Mouse (Mus musculus): ENCODE results near the gene Aldh3a2.
"Not testable (repeated sequence)": the region's sequence is repeated elsewhere in the genome, so short reads cannot be mapped to it uniquely, and the experiment has no call there.

Gene Aldh3a2

GRCm38 (mm10) chr11:61208316-61208715 lies 58.9 kb downstream of the Aldh3a2 start:
- DNase-seq, result no peak

DNA sequence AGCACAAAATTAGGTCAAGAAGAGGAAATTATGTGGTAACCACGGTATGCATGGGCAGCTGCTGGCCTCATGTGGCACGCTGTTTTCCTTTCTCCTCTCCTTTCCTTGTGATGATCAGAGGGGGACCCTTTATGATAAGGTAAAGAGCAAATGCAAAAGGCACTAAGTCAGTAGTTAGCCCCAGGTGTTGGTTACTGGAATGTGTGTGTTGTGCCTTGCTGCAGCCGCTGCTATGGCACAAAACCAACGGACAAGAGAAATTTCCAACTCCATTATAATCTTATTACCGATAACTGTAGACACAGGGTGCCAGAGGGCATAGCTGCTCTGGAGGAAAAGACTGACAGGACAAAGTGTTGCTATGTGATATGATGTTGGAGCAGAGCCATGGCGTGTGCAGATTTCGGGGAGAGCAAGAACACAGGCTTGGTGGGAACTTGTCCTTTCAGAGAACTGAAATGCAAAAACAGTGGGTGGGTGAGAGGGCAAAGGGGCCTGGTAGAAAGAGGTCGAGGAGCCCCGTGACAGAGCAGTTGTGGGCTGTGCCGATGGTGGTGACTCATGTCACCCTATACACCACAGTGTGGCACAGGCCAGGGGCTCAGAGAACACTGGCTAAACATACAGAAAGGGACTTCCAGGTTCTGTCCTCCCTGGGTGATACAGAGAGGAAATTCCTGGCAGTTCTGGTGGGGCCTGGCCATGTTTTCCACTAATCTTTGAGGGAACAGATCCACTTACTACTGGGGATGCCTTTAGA lies 59.6 kb downstream of the Aldh3a2 start, which contains the start of gene Aldh3a1:
Gene Aldh3a1, plus strand, starts transcription at position 51 of the 760 bp plus-strand sequence.
- no peak for DNase-seq

GRCm38 (mm10) chr11:61206136-61206535 lies 61.1 kb downstream of the Aldh3a2 start:
- no peak for DNase-seq

DNA sequence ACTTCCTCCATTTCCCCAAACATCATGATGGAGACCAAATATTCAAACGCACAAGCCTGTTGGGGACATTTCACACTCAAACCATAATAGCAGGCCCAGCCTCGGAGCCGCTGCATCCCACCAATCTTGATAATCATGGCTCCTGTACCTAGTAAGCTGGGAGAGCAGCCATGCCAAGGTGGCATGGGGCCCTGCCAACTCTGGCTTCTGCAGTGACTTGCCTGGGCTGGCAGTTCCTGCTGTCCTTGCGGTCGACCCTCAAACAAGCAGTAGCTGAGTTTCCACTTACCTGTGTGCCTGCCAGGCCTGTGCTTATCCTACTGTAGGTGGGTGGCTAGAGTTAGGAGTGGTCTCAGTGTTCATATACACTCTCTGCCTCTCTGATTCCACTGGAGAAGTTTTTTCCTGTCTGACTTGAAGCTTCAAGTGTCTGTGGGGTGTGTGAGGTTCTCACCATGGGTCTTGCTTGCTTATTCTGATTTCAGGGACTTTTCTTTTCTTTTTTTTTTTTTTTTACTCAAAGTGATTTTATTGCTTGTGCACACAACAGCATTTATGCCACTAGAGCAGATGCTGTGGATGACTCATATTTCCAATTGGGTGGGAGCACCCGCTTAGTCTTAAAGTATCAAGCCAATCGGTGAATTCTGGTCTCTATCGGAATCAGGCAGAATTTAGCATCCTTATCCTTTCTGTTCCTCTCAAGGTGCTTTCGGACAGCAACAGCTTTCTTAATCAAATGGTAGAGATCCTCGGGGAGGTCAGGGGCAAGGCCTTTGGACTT lies 61.9 kb downstream of the Aldh3a2 start:
- peak; percentile 50 to 56 for DNase-seq

DNA sequence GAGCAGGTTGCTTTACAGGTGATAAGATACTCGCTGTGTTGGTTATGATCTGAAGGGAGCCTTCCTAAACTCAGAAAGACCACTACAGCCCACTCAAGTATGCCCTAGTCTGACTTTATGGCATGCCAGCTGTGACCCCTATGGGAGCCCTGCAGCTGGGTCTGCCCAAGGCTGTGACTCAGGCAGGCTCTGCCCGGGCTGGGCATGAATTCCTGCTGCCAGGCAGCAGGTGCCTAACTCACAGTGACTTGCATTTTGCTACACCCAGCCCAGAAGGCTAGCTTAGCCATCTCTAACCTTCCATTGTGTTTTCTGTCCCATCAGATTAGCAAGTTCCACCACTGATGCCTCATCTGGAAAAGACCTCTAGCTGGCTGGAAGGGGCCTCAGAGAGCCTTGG lies 64.5 kb downstream of the Aldh3a2 start:
- no peak for DNase-seq

DNA sequence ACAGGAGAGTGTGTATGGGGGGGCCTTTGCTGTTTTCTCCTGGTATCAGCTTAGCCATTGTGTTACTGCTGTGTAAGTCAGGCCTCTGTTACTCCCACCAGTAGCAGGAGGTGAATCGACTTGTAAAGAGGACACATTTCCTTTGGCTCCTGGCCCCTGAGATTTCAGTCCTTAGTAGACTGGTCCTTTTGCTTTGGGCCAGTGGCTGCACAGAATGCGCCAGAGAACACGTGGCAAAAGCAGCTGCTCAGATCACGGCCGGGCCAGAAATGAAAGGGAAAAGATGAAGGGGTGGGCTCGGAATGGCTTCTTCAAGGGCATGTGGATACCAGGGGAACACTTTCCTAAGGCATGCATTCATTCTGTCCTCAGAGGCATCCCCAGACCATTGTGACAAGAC lies 65.1 kb downstream of the Aldh3a2 start:
- DNase-seq, result no peak

- DNase-seq, result no peak
These were observed 67.5 kb downstream of the Aldh3a2 start for GRCm38 (mm10) chr11:61199620-61200362.

DNA sequence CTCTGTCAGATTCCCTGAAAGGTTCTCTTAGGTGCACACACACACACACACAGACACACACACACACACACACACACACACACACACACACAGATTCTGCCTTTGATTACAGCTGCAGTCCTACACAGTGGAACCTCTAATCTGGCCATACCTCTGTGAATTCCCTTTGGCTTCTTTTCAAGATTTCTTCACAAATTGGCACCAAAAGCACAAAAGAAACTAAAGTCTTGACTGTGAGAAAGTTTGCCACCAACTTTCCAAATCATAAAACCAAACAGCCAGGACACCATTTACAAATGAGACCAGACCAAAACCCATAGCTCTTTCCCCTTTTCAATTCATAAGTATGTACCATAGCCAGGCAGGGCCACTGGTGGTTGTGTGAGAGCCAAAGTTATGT lies 69.3 kb downstream of the Aldh3a2 start:
- DNase-seq, result no peak

GRCm38 (mm10) chr11:61196616-61197353 lies 70.5 kb downstream of the Aldh3a2 start:
- no peak for DNase-seq

DNA sequence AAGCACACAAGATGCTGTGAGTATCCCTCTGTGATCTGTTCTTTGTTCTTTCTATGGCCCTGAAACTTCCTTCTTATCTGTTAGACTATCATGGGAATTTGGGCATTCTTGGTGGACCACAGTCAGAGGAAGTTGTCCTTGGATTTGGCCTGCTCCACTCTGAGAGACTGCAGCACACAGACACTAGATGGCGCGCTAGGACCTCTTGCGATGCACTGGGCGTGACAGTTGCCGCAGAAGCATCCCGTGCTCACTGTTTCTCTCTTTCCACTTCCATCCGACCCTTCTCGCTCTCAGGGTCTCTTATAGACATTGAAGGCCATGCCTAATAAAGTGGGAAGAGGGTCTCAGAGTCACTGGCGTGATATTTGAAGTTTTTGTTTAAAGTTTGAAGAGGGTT lies 73.9 kb downstream of the Aldh3a2 start:
- DNase-seq, result peak; percentile 87 to 92

- DNase-seq, result no peak
These were observed 74.5 kb downstream of the Aldh3a2 start for GRCm38 (mm10) chr11:61192779-61193178.

DNA sequence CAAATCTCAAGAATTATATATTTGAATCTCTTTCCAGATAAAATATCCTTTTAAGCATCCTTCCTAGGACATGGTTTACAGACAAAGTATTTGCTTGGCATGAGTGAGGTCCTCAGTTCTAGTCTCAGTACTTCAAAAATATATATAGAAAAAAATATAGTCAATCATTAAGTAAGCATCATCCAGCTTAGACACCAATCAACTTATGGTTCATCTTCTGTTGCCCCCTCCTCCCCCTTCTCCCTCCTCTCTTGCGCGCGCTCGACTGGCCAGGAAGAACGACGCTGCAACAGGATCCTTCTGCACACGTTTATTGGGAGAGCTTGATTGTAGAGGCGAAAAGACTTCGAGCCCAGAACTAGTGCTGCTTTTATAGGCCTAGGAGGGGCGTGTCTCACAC lies 75.1 kb downstream of the Aldh3a2 start:
- DNase-seq, result not testable (repeated sequence)

DNA sequence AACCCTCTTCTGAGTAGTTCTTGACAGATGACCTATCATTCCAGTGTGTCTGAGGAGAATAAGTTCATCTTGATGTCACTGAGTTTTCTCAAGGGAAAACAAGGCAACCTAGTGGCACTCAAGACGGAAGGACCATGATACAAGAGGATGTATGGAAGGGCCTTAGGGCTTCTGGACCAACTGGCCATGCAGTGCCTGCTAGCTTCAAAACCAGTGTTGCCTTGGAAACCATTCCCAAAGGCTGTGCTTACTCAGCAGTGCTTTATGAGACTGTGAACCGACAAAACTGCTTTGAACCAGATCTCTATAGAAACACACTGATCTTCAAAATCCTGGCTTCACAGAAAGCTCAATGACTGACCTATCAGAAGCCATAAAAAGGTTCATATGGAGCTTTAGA lies 76.5 kb downstream of the Aldh3a2 start:
- DNase-seq, result no peak

GRCm38 (mm10) chr11:61183820-61184219 lies 83.4 kb downstream of the Aldh3a2 start:
- DNase-seq, result no peak

DNA sequence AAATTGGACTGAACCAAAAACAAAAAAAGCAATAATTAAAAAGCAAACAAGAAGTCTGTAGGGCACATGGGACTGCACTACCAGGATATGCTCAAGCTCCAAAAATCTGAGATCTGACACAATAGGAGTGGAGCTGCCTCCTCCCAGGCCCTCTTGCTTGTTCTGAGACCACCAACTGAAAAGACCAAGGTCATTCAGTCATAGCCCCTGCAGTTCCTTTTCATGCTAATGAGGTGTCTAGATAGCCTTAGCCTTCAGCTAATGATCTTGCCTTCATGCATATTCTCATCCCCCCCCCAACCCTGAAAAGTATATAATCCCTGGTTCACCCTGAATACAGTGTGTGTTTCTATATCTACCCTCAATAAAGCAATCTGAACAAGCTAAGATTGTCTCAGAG lies 85.6 kb downstream of the Aldh3a2 start:
- DNase-seq, result no peak

GRCm38 (mm10) chr11:61180361-61180760 lies 86.9 kb downstream of the Aldh3a2 start:
- no peak for DNase-seq

DNA sequence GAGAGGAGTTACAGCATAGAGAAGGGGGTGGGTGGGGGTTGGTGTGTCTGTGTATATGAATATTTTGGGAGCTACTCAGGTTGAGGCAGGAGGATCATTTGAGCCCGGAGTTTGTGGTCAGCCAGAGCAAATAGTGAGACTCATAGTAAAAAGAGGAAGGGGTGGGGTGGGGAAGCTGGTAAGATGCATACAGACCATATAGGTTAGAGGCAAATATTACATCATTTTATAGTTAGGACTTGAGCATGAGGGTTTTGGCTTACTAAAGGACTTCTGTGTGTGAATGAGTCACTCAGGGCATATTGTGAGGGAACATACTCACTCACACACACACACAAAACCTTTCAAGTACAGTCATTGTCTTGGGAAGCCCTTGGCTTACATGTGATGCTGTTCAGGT lies 90.9 kb downstream of the Aldh3a2 start:
- no peak for DNase-seq

GRCm38 (mm10) chr11:61175778-61176177 lies 91.5 kb downstream of the Aldh3a2 start:
- DNase-seq, result no peak

- peak; percentile 97 to 100 for DNase-seq
These were observed 92.2 kb downstream of the Aldh3a2 start, which contains the start of gene Usp22 for GRCm38 (mm10) chr11:61174821-61175658. Usp22 (minus strand) TSS chr11:61175055.

GRCm38 (mm10) chr11:61174291-61174820 lies 92.9 kb downstream of the Aldh3a2 start:
- peak in 1 of 2 experiments; percentile 67 for DNase-seq

DNA sequence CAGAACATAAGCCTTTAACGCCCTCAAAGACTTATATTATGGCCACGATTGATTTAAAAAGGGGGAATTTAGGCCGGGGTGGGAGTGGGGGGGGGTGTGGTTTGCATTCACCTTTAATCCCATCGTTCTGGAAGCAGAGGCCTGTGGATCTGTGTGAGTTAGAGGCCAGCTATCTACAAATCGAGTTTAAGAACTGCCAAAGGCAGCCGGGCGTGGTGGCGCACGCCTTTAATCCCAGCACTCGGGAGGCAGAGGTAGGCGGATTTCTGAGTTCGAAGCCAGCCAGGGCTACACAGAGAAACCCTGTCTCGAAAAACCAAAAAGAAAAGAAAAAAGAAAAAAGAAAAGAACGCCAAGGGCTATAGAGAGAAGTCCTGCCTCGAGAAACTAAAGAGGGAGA lies 93.8 kb downstream of the Aldh3a2 start:
- DNase-seq, result peak in 1 of 2 experiments; percentile 38
